Mouse (Mus musculus): ENCODE results near the gene Etv6.
"Not testable (repeated sequence)": the region's sequence is repeated elsewhere in the genome, so short reads cannot be mapped to it uniquely, and the experiment has no call there.

Gene Etv6

DNA sequence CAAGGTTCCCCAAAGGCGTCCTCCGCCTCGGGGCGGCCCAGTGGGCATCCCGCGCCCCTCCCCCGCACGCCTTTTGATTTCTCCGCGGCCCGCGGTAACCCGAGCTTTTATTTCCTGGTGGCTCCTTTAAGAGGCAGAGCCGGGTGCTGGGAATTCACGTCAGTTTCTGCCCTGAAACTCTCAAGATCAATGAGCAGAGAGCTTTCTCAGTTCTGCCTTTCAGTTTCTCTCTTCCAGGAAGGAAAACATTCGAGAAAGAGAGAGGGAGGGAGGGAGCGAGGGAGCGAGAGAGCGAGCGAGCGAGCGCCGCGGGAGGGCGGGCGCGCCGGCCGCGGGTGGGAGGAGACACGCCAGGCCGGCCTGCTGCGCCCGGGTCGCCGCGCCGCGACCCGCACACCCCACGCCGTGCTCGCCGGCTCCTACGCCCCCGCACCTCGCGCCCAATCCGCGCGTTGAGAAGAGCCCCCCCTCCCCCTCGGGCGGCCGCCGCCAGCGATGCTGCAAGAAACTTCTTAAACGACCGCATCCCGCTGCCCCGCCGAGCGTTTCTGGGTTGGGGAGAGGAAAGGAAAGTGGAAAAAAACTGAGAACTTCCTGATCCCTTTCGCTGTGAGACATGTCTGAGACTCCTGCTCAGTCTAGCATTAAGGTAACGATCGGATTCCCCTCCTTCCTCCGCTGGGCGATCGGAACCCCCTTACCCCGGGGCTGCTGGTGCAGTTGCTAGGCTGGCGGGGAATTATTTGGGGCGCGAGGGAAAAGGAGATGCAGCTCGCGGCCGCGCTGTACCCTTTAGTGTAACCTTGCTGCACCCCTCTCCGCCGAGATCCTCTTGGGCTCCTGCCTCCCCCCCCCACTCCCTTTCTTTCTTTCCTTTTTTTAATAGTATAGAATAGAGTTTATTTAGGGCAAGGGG, at the start of gene Etv6:
Etv6 (plus strand) TSS at position 211 of the 916 bp plus-strand sequence.
- in situ Hi-C loops (cut with MboI; ENCODE audit: unreplicated experiment in 2 of 2), result loop anchor here in 1 of 2 experiments (25.0 kb wide), 1 partner anchor 802 kb away; the partner anchor contains the start of gene Crebl2

DNA sequence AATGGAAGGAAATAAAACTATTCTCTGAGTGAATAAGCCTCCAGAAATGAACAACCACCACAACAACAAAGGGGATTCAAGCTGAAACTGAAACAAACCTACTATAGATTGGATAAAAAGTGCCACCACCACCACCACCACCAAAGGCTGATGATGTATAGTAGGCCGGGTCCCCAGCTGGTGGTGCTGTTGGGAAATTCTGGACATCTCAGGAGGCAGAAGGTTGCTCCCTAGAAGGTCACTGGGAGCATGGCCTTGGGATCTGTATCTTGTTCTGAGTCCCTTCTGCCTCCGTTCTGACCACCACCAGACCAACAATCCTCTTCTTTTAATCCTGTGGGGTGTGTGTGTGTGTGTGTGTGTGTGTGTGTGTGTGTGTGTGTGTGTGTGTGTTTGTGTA, 49.3 kb upstream of the Etv6 start:
- in situ Hi-C loops (cut with MboI; ENCODE audit: unreplicated experiment in 2 of 2), result no loop called here

DNA sequence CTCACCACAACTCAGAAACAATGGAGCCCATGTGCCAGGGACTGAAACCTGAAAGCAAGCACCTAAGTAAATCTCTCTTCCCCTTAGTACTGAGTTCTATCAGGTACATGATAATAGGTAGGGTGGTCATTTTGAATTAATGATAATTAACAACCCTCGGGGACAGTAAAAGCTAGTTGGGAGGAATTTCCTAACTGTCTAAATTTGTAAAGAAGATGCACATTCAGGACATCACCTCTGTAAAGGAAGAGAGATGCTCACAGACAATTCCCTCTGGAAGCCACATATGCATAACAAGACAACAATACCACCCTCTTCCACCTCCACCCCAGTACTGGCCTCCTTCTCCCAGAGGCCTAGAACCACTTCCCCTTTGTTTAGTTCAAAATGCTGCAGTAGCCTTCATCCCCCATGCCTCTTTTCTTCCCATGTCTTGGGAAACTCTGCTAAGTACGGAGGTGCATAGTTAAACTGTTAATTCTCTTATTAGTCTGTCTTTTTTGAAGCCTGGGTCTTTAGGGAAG, 48.4 kb upstream of the Etv6 start:
- in situ Hi-C loops (cut with MboI; ENCODE audit: unreplicated experiment in 2 of 2), result no loop called here

DNA sequence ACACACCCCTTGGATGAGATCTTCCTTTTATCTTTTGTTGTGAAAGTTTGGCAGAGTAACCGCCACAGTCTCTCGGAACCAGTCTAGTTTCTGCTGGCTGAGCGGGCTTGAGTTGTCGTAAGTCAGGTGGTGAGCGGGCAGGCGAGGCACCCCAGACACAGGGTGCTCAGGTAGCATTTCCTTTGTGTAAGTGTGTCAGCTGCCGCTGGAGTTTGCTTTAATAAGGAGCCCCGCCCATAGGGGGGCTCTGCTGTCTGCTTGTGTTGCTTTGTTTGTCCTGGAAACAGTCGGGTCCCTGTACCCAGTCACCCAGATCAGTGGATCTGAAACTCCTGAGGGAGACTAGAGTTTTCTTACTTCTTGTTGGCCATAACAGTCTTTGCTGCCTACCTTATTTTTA, 47.5 kb upstream of the Etv6 start:
- in situ Hi-C loops (cut with MboI; ENCODE audit: unreplicated experiment in 2 of 2), result no loop called here

DNA sequence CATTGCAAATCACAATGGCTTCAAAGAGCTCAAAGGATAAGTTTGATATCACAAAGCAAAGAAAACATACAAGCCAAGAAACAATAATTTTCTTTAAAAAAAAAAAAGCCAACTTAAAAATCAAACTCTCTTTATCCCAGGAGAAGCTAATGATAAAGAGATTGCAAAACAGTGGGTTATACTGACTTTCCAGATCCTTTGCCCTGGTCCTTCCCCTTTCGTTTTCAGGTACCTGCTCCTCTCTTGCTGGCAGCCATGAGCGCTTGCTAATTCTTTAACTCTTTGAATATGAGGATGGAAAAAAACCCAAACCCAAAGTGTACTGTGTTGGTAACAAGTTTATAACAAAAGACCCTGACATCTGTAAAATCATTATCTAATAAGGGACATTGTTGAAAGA, 38.0 kb upstream of the Etv6 start:
- in situ Hi-C loops (cut with MboI; ENCODE audit: unreplicated experiment in 2 of 2), result no loop called here

GRCm38 (mm10) chr6:133997935-133998334, 37.6 kb upstream of the Etv6 start:
- in situ Hi-C loops (cut with MboI; ENCODE audit: unreplicated experiment in 2 of 2), result no loop called here

DNA sequence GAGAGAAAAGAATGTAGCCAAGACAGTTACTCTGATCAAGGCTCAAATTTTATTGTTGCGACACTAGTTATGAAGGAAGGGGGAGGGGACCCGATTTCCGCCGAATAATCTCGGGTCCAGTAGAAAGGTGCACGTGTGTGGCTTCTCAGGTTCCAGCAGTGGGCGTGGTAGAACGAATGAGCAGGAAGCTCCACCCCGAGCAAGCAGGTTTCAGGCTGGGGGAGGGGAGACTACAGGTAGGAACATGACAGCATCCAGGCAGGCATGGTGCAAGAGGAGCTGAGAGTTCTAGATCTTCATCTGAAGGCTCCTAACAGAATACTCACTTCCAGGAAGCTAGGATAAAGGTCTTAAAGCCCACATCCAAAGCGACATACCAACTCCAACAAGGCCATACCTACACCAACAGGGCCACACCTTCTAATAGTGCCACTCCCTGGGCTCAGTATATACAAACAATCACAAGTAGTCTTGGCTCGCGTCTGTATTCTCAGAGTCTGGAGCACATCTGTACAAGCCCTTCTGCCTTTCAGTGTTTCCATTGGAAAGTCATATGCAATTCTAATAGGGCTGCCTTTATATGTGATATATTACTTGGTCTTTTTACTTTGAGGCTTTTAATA, 20.9 kb upstream of the Etv6 start:
- in situ Hi-C loops (cut with MboI; ENCODE audit: unreplicated experiment in 2 of 2), result not testable (repeated sequence)

- in situ Hi-C loops (cut with MboI; ENCODE audit: unreplicated experiment in 2 of 2), result no loop called here
Observed at GRCm38 (mm10) chr6:134018807-134019206, 16.7 kb upstream of the Etv6 start.

DNA sequence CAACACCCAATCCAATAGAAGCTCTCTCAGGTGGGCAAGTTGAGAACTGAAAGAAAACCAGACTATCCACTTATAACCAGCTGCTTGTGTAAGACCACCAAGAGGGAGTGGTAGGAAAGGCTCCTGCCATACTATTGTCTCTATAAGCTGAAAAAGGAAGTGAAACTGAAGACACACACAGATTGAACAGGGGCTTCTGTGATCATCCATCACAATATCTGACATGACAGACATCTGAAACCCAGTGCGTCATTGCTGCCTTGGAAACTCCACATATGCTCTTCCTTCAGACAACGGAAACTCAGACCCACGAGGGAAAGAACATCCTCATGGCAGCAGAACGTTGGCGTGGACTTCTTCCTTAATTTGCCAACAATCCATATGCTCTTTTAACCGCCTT, 14.7 kb upstream of the Etv6 start:
- in situ Hi-C loops (cut with MboI; ENCODE audit: unreplicated experiment in 2 of 2), result no loop called here

- in situ Hi-C loops (cut with MboI; ENCODE audit: unreplicated experiment in 2 of 2), result loop anchor here in 1 of 2 experiments (25.0 kb wide), 1 partner anchor 811 kb away; the partner anchor contains the start of gene Crebl2
Observed at GRCm38 (mm10) chr6:134026264-134026663, 9.2 kb upstream of the Etv6 start.

- in situ Hi-C loops (cut with MboI; ENCODE audit: unreplicated experiment in 2 of 2), result loop anchor here in 1 of 2 experiments (25.0 kb wide), 1 partner anchor 810 kb away; the partner anchor contains the start of gene Crebl2
Observed at GRCm38 (mm10) chr6:134027022-134027421, 8.5 kb upstream of the Etv6 start.

DNA sequence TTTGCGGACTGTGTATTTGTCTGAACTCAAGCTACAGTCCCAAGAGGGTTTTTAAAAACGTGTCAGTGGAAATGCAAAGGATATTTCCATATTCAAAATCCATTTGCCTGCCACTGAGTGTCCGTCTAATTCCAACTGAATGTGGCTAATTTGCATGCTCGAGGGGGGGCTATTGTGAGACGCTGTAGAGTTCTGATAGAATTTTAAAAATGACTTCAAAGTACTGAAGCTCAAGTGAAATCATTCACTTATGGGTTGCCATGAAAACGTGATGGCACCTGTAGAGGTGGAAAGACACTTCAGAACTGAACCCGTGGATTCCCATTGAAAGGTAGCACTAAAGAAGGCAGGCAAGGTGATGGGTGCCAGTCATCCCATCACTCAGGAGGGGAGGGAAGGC, 3.0 kb upstream of the Etv6 start:
- in situ Hi-C loops (cut with MboI; ENCODE audit: unreplicated experiment in 2 of 2), result loop anchor here in 1 of 2 experiments (25.0 kb wide), 1 partner anchor 805 kb away; the partner anchor contains the start of gene Crebl2

GRCm38 (mm10) chr6:134034436-134034835, 1.1 kb upstream of the Etv6 start:
- in situ Hi-C loops (cut with MboI; ENCODE audit: unreplicated experiment in 2 of 2), result loop anchor here in 1 of 2 experiments (25.0 kb wide), 1 partner anchor 803 kb away; the partner anchor contains the start of gene Crebl2

- in situ Hi-C loops (cut with MboI; ENCODE audit: unreplicated experiment in 2 of 2), result loop anchor here in 1 of 2 experiments (25.0 kb wide), 1 partner anchor 802 kb away; the partner anchor contains the start of gene Crebl2
Observed at GRCm38 (mm10) chr6:134034904-134035489, 503 bp upstream of the Etv6 start.

GRCm38 (mm10) chr6:134036491-134036911, 1.0 kb downstream of the Etv6 start:
- in situ Hi-C loops (cut with MboI; ENCODE audit: unreplicated experiment in 2 of 2), result loop anchor here in 1 of 2 experiments (25.0 kb wide), 1 partner anchor 801 kb away; the partner anchor contains the start of gene Crebl2

- in situ Hi-C loops (cut with MboI; ENCODE audit: unreplicated experiment in 2 of 2), result loop anchor here in 1 of 2 experiments (25.0 kb wide), 1 partner anchor 800 kb away; the partner anchor contains the start of gene Crebl2
Observed at GRCm38 (mm10) chr6:134036951-134037431, 1.5 kb downstream of the Etv6 start.

GRCm38 (mm10) chr6:134037960-134038359, 2.5 kb downstream of the Etv6 start:
- in situ Hi-C loops (cut with MboI; ENCODE audit: unreplicated experiment in 2 of 2), result loop anchor here in 1 of 2 experiments (25.0 kb wide), 1 partner anchor 799 kb away; the partner anchor contains the start of gene Crebl2

DNA sequence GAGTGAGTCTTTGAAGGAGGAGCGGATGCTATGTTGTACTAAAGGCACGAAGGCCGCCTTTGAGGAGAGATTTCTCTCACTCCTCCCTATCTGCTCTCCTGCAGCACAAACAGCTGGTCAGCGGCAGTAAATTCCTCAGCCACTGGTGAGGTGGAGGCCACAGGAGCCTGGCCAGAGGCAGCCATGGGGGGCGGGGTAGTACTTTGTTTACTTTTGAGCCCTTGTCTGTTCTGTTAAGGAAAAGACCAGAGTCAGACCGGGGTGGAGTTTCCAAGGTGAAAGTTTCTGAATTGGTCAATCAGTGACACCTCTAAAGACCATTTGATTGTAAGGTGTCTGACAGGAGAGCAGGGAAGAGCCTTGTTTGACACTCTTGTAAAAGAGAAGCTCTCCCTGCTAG, 3.4 kb downstream of the Etv6 start:
- in situ Hi-C loops (cut with MboI; ENCODE audit: unreplicated experiment in 2 of 2), result loop anchor here in 1 of 2 experiments (25.0 kb wide), 1 partner anchor 798 kb away; the partner anchor contains the start of gene Crebl2

DNA sequence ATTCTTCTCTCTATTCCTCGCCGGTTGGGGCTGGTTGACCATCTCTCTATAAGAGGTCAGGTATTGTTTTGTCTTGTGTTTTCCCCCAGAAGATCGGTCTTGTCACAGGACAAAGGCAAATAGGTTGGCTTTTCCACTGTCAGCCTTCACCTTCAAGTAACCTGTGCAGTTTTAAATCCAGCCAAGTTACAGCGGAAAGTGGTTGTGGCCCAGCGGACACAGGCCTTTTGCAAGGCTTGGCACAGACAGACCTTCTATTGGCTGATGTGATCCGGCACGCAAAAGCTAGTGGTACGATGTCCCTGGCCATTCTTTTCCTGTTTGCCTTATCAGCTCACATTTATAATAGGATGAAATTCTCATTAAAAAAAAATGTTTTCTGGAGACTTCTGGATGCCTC, 3.9 kb downstream of the Etv6 start:
- in situ Hi-C loops (cut with MboI; ENCODE audit: unreplicated experiment in 2 of 2), result loop anchor here in 1 of 2 experiments (25.0 kb wide), 1 partner anchor 798 kb away; the partner anchor contains the start of gene Crebl2

DNA sequence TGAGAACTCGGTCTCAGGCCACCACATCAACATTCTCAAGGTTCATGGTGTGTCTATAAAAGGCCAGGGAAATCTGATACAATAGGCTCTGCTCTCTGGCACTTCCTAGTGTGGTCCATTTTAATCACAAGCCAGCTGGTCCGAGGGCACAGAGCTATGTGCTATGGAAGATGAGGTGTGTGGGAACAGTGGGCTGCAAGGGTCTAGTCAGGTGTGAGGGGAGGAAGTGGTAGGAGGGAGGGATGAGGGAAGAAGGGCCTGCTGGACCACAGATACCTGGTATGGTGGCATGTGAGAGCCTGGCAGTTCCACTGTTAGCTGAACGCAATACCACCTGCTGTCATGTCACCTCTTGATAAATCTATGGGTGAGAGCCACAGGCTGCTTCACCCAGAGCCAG, 4.8 kb downstream of the Etv6 start:
- in situ Hi-C loops (cut with MboI; ENCODE audit: unreplicated experiment in 2 of 2), result loop anchor here in 1 of 2 experiments (25.0 kb wide), 1 partner anchor 797 kb away; the partner anchor contains the start of gene Crebl2
